Mouse (Mus musculus): ENCODE results near the gene Gm12569.

Gene Gm12569

GRCm38 (mm10) chr11:51220308-51220707, at the start of gene Gm12569:
Gene Gm12569 (plus strand): TSS chr11:51220473.
- DNase-seq = no peak

DNA sequence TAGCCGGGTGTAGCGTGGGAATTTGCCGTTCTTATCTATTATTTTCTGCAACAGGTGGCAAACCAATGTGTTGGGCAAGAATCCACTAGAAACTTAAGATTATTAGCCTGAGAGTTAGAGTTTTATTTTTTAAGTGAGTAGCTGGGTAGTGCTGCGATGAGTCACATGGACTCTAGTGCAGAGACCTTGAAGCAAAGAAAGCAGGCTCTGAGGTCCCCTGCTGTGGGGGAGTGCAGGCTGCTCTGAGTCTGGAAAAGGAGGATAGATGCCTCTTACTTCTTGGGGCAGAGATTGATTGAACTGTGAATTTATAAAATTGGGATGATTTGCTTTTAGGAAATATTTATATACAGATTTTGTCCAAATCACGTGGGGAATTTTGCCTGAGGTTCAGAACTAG, 17.5 kb upstream of the Gm12569 start:
- no peak for DNase-seq

GRCm38 (mm10) chr11:51207758-51208157, 12.5 kb upstream of the Gm12569 start:
- no peak for DNase-seq

DNA sequence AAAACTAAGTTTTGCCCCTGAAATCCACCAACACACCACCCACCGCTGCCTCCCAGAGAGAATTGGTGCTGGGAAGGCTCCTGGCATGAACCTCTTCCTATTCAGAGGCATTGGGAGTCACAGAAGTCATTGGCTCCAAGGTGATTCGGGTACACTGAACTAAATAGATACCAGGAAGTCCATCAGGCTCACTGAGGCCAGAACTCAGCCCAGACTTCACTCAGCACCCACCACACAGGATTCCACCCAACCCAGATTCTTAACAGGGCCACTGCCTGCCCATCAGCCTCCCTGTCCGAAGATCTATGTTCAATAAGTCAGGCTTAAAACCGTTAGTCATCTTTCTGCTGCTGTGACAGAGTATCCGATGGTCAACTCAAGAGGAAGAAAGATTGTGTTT, 8.8 kb upstream of the Gm12569 start:
- no peak for DNase-seq

- DNase-seq = no peak
Measured at GRCm38 (mm10) chr11:51214021-51214420, 6.3 kb upstream of the Gm12569 start.

- no peak for DNase-seq
Measured at GRCm38 (mm10) chr11:51219396-51219980, 785 bp upstream of the Gm12569 start.

DNA sequence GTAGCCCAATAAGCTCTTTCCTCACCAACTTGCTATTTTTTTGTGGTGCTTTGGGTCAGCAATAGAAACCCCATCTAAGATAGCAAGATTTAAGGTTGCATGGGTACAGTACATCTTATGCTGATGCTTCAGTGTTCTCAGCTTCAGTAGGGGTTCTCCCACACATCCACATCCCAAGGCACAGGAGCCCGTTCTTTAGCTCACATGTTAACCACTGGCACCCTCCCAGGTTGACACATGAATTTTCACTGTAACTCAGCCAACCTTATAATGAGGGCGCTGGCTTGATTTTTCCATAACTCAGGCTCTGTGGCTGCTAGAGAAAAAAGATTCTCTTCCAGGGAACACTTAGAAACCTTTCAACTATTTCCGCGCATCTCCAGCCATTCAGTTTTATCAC, 6.8 kb downstream of the Gm12569 start:
- no peak for DNase-seq

- DNase-seq = no peak
Measured at GRCm38 (mm10) chr11:51234626-51235025, 14.4 kb downstream of the Gm12569 start.

DNA sequence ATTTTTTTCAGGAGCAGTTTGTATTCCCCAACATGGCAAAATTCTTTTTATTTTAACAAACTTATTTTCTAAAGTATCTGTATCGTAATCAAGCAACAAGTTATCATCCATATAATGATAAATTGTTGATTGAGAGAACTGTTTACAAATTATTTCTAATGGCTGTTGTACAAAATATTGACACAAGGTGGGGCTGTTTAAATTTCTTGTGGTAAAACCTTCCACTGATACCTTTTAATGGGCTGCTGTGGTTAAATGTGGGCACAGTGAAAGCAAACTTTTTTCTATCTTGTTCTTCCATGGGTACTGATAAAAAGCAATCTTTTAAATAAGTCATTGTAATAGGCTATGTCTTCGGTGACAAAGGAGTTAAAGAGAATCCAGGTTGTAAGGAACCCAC, 22.6 kb downstream of the Gm12569 start:
- no peak for DNase-seq

GRCm38 (mm10) chr11:51257006-51257405, 36.7 kb downstream of the Gm12569 start:
- DNase-seq = no peak

DNA sequence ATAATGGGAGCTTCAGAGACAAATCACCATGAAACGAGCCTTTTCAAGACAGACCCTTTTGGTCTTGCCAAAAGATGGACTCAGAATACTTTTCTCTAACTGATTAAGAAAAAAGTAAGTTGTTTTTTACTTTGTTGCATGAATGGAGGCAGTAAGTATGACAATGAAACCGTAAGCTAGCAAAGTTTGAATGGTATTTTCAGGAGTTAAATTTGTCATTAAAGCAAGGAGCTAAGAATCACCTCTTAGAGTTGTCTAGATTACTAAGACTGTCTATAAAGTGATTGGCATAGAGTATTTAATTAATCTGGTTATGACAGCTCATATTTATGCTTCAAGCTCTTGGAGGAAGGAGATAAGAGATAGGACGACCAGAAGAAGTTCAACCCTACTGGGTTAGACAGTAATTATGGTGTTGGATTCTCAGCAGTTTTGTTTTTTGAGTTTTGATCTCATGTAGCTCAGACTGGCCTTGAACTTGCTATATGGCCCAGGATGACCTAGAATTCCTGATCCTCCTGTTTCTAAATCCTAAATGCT, 41.5 kb downstream of the Gm12569 start, which contains the start of gene Clk4:
Gene Clk4 (plus strand): TSS at position 51 of the 540 bp plus-strand sequence.
- no peak for DNase-seq

DNA sequence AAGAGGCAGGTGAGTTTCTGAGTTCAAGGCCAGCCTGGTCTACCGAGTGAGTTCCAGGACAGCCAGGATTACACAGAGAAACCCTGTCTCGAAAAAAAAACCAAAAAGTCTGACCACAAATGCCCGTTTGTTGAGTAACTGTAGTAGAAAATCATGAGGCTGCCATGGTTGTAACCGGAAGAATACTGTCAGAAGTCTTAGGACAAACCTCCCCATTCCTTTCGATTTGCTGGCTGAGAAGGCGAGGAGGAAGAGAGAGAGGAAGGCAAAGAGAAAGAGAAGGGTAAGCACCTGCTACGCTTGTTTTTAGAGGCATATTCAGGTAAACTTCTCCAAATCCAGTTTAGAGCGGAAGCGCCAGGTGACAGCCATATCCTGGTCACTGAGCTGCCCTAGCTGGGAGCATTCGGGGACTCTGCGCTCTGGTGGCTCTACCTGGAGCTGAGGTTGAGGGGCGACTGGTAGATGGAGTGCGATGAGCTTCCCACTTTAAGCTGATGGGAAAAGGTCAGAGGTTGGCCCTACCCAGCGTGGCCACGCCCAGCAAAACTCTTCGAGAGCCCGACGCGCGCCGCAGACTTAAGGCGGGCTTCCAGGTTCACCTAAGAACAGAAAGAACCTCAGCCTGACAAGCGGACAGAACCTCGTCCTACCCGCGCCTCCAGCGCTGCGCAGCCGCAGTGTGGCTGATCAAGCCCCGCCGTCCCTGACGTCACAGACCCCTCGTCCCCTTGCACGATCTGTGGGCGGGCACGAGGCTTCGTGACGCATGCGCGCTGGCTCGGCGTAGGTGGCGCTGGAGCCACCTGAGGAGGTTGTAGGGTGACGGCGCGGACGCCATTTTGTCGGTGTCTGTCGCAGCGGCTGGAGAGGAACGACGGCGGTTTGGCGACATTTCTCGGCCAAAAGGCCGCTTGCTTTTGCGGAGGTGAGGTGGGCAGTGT, 42.3 kb downstream of the Gm12569 start, which contains the start of gene BC049762:
Gene BC049762 (minus strand): TSS at position 705 of the 944 bp plus-strand sequence.
- DNase-seq = peak; percentile 99

GRCm38 (mm10) chr11:51263286-51263831, 43.1 kb downstream of the Gm12569 start:
- no peak for DNase-seq

- peak; percentile 6 for DNase-seq
Measured at GRCm38 (mm10) chr11:51264352-51264751, 44.1 kb downstream of the Gm12569 start.

DNA sequence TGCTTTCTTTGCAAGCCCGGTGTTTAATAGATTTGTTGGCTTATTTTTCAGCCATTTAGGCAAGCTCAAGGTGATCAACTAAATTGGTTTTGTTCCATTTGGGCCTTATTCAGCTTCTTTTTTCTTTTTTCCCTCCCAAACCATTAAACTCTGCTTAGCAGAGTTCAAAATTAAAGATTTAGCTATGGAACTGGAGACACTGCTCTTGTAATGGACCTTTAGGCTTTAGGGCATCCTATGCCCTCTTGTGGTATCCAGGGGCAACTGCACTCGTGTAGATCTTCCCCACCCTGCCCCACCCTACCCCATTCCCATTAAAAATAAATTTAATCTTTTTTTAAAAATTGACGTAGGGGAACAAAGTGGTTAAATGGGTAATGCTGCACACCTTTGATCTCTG, 45.1 kb downstream of the Gm12569 start:
- DNase-seq = peak; percentile 14

DNA sequence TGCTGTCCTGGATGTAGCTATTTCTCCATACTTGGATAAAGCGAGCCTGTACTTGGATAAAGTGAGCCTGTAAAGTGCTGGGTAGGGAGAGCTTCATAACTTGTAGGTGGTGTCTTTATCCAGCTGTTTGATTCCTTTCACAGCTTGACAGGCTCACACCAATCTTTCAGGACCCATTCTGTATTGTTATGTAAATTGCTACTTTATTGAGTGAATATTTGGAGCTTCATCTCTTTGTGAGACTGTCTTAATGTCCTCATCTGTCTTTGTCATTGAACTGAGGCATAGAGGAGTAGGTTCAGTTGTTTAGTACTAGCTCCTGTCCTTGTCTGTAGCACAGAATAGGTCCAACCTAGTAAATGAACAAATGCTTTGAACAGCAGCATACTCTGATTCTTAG, 54.1 kb downstream of the Gm12569 start:
- DNase-seq = no peak
